Mouse (Mus musculus) kidney, postnatal 0 days (tissue): ENCODE data around the gene Arhgap32. TPM values are rescaled to one million over a fixed set of nuclear protein-coding genes. Genes with fewer than 3 reads are reported as not detected.
A peak's percentile ranks its signal among the peaks of the same experiment; 100 is the strongest.

Source experiments
- ATAC-seq: fragments of 200-750 bp; cut with Nextera tagmentation; replicated peaks from 2 replicates; pipeline ENCODE4 v1.8.0; 2017; ENCODE audit warnings: low read depth, moderate number of reproducible peaks, moderate TSS enrichment, moderate library complexity; ENCODE audit not compliant: low FRiP score
- DNase-seq: peaks from one replicate; pipeline ENCODE4 v3.0.0-alpha.2; 2016; ENCODE audit warnings: low spot score
- H3K27ac ChIP-seq: fragments of 300-500 bp; sonication (generic); 2 replicates; pipeline ENCODE4 v1.5.1; 2014; ENCODE audit warnings: mild to moderate bottlenecking
- H3K27me3 ChIP-seq: fragments of 300-500 bp; sonication (generic); 2 replicates; pipeline ENCODE4 v1.6.1; 2014; ENCODE audit warnings: low read length, mixed read lengths; ENCODE audit not compliant: insufficient read depth
- H3K36me3 ChIP-seq: fragments of 300-500 bp; sonication (generic); 2 replicates; pipeline ENCODE4 v1.6.1; 2014; ENCODE audit warnings: low read length, mixed read lengths; ENCODE audit not compliant: insufficient read depth
- H3K4me1 ChIP-seq: fragments of 300-500 bp; sonication (generic); replicated peaks from 2 replicates; pipeline ENCODE4 v1.6.1; 2014; ENCODE audit warnings: antibody characterized with exemption, low read length, mixed read lengths; ENCODE audit not compliant: insufficient read depth
- H3K4me2 ChIP-seq: fragments of 300-500 bp; sonication (generic); 2 replicates; pipeline ENCODE4 v1.6.1; 2014; ENCODE audit warnings: mild to moderate bottlenecking, low read length, moderate library complexity, mixed read lengths
- H3K4me3 ChIP-seq: fragments of 300-500 bp; sonication (generic); replicated peaks from 2 replicates; pipeline ENCODE4 v1.5.1; 2014; ENCODE audit warnings: low read depth, low read length
- H3K9ac ChIP-seq: fragments of 300-500 bp; sonication (generic); 2 replicates; pipeline ENCODE4 v1.6.1; 2014; ENCODE audit warnings: low read depth, low read length
- H3K9me3 ChIP-seq: fragments of 300-500 bp; sonication (generic); replicated peaks from 2 replicates; pipeline ENCODE4 v1.6.1; 2016; ENCODE audit warnings: low read length, inconsistent platforms, mixed read lengths
- CTCF ChIP-seq: IDR thresholded peaks from 2 replicates; pipeline ENCODE4 v1.5.1; 2016; ENCODE audit warnings: antibody characterized with exemption, low read depth, mild to moderate bottlenecking, moderate library complexity
- WGBS: fragments of 180-500 bp; shearing (Covaris S2); extraction: QIAGEN DNeasy Blood & Tissue Kit; methylation state at CpG from one replicate; pipeline ENCODE4 v1.1.7; 2014; 5-methylcytosine and 5-hydroxymethylcytosine counted together
- microRNA-seq: library from miRNA; unstranded; fragments of <30 nt; microRNA quantifications from one replicate; pipeline ENCODE4, GENCODE M21; 2016
- polyA plus RNA-seq: library from polyadenylated mRNA; unstranded; fragments of >200 nt; fragmentation: Nextera tagmentation; extraction: Ambion mirVana; gene quantifications from 2 replicates; pipeline ENCODE4 v1.2.1, GENCODE M21; 2015

The Arhgap32 gene
- polyA plus RNA-seq, 1 experiment from 2014 or later, result 10.1 TPM

DNA sequence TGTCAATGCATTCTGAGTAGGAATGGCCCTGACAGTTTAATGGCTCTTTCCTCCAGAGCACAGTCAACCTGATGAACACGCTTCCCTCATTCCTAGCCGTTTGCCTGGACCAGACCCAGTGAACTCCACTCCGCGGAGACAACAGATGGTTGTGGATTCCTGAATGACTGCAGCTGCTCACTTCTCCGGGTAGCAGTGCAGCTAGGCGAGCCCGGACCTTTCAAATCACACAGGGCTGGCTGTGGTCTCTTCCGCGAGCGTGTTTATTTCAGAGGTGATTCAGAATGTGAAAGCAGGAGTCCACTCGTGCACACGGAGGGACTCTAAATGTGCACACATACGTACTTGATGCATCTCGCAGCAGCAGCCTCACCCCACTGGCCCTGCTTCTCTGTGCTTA is 195.8 kb downstream of the Arhgap32 start:
- peak; percentile 70 for DNase-seq
- Histone ChIP-seq H3K27ac (no peak overlapping the region), H3K9me3 (no peaks in the 10 kb centered on the region), H3K4me1 (peaks cover 6% of the 10 kb centered on the region; the same call in 1 of the 2 replicates), H3K9ac (no peak overlapping the region), H3K4me3 (no peak overlapping the region), H3K36me3 (no peaks in the 10 kb centered on the region), H3K4me2 (peak overlapping the region; percentile 32; the same call in 1 of the 2 replicates), H3K27me3 (no peaks in the 10 kb centered on the region)
- 26% methylated on average over 14 of the region's 14 CpGs for WGBS
- ATAC-seq, result no peak
- TF ChIP-seq CTCF, result no peak

GRCm38 (mm10) chr9:32312208-32312607 is 196.3 kb downstream of the Arhgap32 start:
- no peak for TF ChIP-seq CTCF
- Histone ChIP-seq H3K4me3 (no peak overlapping the region), H3K4me1 (peaks cover 6% of the 10 kb centered on the region; the same call in 1 of the 2 replicates), H3K36me3 (no peaks in the 10 kb centered on the region), H3K9ac (no peak overlapping the region), H3K9me3 (no peaks in the 10 kb centered on the region), H3K4me2 (peak overlapping the region; percentile 32; the same call in 1 of the 2 replicates), H3K27ac (no peak overlapping the region), H3K27me3 (no peaks in the 10 kb centered on the region)
- WGBS, result 51% methylated on average over 4 of the region's 4 CpGs
- ATAC-seq (no peak), DNase-seq (no peak)

DNA sequence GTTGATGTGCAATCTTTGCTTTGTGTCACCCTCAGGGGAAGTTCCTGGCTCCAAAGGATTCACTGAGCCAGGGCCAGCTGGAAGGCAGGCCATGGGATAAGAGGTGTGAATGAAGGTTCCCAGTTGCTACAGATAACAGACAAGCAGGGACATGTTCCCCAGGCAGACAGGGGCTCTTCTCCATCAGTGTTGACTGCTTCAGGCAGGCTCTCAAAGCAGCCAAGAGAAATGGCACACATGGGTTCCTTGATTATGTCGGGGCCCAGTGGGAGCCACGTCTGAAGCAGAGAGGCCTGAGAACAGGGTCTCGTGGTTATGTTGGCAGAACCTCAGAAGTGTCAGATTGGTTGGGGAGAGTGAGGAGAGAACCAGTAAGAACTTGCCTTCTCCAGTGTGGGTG is 198.1 kb downstream of the Arhgap32 start:
- no peak for DNase-seq
- Histone ChIP-seq H3K4me1 (peaks cover 6% of the 10 kb centered on the region), H3K36me3 (no peaks in the 10 kb centered on the region), H3K4me2 (no peak overlapping the region), H3K9me3 (no peaks in the 10 kb centered on the region), H3K27me3 (no peaks in the 10 kb centered on the region), H3K27ac (no peak overlapping the region), H3K4me3 (no peak overlapping the region), H3K9ac (no peak overlapping the region)
- ATAC-seq, result no peak
- TF ChIP-seq CTCF, result no peak
- WGBS, result 81% methylated on average over 3 of the region's 3 CpGs

GRCm38 (mm10) chr9:32315999-32316398 is 200.1 kb downstream of the Arhgap32 start:
- TF ChIP-seq CTCF, result no peak
- Histone ChIP-seq H3K36me3 (no peaks in the 10 kb centered on the region), H3K4me2 (no peak overlapping the region), H3K4me3 (no peak overlapping the region), H3K9ac (no peak overlapping the region), H3K4me1 (peaks cover 6% of the 10 kb centered on the region), H3K9me3 (no peaks in the 10 kb centered on the region), H3K27me3 (no peaks in the 10 kb centered on the region), H3K27ac (no peak overlapping the region)
- no peak for DNase-seq
- 88% methylated on average over 3 of the region's 3 CpGs for WGBS
- no peak for ATAC-seq

Small RNA genes within 50 kb of the gene (microRNA-seq; reads per million reads assigned to microRNA genes)
- not detected for gene Gm44453

Other genes with a start within 250 kb of the Arhgap32 start
- 0.08 TPM in 1 of 2 replicates, not detected in the other for gene Barx2, start 202.7 kb upstream of the Arhgap32 start, polyA plus RNA-seq
- gene Kcnj5, start 228.2 kb downstream of the Arhgap32 start, polyA plus RNA-seq, result 2.4 TPM in 2 replicates